Mouse (Mus musculus) liver, adult 2 months (tissue): ENCODE results near the gene Mme.

ENCODE experiments used
- CTCF ChIP-seq: fragments of 200-500 bp; IDR thresholded peaks from 2 replicates; pipeline ENCODE4 v1.5.1; 2011; ENCODE audit warnings: low read depth, low read length, control low read depth
- POLR2A ChIP-seq: fragments of 200-500 bp; IDR thresholded peaks from 2 replicates; pipeline ENCODE4 v1.6.1; 2011; ENCODE audit warnings: low read length, control low read depth; ENCODE audit not compliant: insufficient read depth; ENCODE audit errors: extremely low read depth

DNA sequence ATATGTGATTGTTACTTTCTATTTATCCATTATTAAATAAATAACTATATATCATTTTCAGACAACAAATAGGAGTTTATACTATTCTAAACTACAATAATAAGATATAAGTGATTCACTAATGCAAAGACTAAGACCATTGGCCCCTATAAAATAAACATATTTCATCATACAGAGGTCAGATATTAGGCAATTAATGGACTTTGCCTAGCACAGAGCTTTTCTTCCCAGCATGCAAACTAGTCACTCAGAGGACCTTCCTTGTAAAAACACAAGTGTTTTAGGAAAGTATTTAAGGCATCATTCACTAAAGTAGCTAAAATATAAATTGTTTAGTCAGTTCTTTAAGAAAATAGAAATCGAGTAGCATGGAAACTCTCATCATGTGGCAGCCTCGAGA, 149.4 kb downstream of the Mme start:
- TF ChIP-seq POLR2A, result no peak
- TF ChIP-seq CTCF, result no peak
